Mouse (Mus musculus) forebrain, postnatal 0 days (tissue): Measurements from ENCODE around the gene Itgb2l. TPM values are rescaled to one million over a fixed set of nuclear protein-coding genes. Genes with fewer than 3 reads are reported as not detected.

Source experiments
- ATAC-seq: fragments of 200-750 bp; cut with Nextera tagmentation; 2 replicates; pipeline ENCODE4 v1.8.0; 2017; ENCODE audit warnings: mild to moderate bottlenecking, moderate library complexity
- DNase-seq: peaks from one replicate; pipeline ENCODE4 v3.0.0-alpha.2; 2015
- H3K27ac ChIP-seq: fragments of 300-500 bp; sonication (generic); 2 replicates; pipeline ENCODE4 v1.5.1; 2014; ENCODE audit warnings: low read depth, mild to moderate bottlenecking, antibody characterized with exemption, low read length, moderate library complexity, mixed read lengths
- H3K27me3 ChIP-seq: fragments of 300-500 bp; sonication (generic); 2 replicates; pipeline ENCODE4 v1.6.1; 2014; ENCODE audit warnings: mild to moderate bottlenecking, low read length, mixed read lengths; ENCODE audit not compliant: insufficient read depth
- H3K36me3 ChIP-seq: fragments of 300-500 bp; sonication (generic); 2 replicates; pipeline ENCODE4 v1.6.1; 2014; ENCODE audit warnings: mild to moderate bottlenecking, moderate library complexity; ENCODE audit not compliant: insufficient read depth
- H3K4me1 ChIP-seq: fragments of 300-500 bp; sonication (generic); 2 replicates; pipeline ENCODE4 v1.6.1; 2014; ENCODE audit warnings: antibody characterized with exemption; ENCODE audit not compliant: insufficient read depth
- H3K4me2 ChIP-seq: fragments of 300-500 bp; sonication (generic); 2 replicates; pipeline ENCODE4 v1.6.1; 2014; ENCODE audit warnings: low read depth, mild to moderate bottlenecking, moderate library complexity
- H3K4me3 ChIP-seq: fragments of 300-500 bp; sonication (generic); 2 replicates; pipeline ENCODE4 v1.5.1; 2014; ENCODE audit warnings: low read depth, low read length, mixed read lengths
- H3K9ac ChIP-seq: fragments of 300-500 bp; sonication (generic); 2 replicates; pipeline ENCODE4 v1.6.1; 2014; ENCODE audit warnings: mild to moderate bottlenecking
- H3K9me3 ChIP-seq: fragments of 300-500 bp; sonication (generic); 2 replicates; pipeline ENCODE4 v1.6.1; 2016; ENCODE audit warnings: low read length
- CTCF ChIP-seq: sonication (generic); IDR thresholded peaks from 2 replicates; pipeline ENCODE4 v1.5.1; 2016; ENCODE audit warnings: antibody characterized with exemption, control low read depth, low read depth
- WGBS: fragments of 180-500 bp; shearing (Covaris S2); extraction: QIAGEN DNeasy Blood & Tissue Kit; methylation state at CpG from one replicate; pipeline ENCODE4 v1.1.7; 2014; 5-methylcytosine and 5-hydroxymethylcytosine counted together
- polyA plus RNA-seq: library from polyadenylated mRNA; unstranded; fragments of >200 nt; fragmentation: Nextera tagmentation; extraction: Ambion mirVana; gene quantifications from 2 replicates; pipeline ENCODE4 v1.2.1, GENCODE M21; 2015
- total RNA-seq: library from RNA; depleted of rRNA; stranded (reverse); fragments of >200 nt; gene quantifications from 2 replicates; pipeline ENCODE4 v1.2.3, GENCODE M21; 2014; rRNA removed

Itgb2l gene
- total RNA-seq (0.23 TPM in 1 of 2 replicates, not detected in the other), polyA plus RNA-seq (0.08 and 0.16 TPM in 2 replicates)

DNA sequence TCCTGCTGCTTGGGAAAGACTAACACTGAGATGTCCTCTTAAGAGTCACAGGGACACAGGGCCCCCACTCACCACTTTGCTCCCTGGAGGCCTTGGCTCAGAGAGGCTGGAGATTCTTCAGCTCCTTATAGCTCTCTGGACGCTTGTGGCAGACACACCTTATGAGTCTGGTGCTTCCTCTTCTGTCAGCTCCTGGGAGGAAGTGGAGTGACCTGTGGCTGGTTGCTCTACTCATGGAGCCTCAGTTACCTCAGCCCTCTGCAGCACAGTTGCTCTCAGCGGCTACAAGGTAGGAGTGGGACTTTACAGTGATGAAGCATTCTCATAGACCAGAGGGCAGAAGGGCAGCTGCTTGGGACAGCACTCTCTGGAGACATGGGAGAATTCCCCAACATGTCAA lies at the start of gene Itgb2l:
Itgb2l (minus strand) TSS at position 152 of the 400 bp plus-strand sequence.
- Histone ChIP-seq H3K4me2 (no peak within 1 kb of the TSS), H3K27ac (no peak within 1 kb of the TSS), H3K9ac (no peak within 1 kb of the TSS), H3K36me3 (no peaks in the 10 kb centered on the region), H3K9me3 (no peaks in the 10 kb centered on the region), H3K4me3 (no peak within 1 kb of the TSS), H3K4me1 (no peaks in the 10 kb centered on the region; the same call in 1 of the 2 replicates), H3K27me3 (no peaks in the 10 kb centered on the region)
- WGBS: 84% methylated on average over 2 of the region's 2 CpGs
- ATAC-seq: no peak
- TF ChIP-seq CTCF: no peak
- no peak for DNase-seq

DNA sequence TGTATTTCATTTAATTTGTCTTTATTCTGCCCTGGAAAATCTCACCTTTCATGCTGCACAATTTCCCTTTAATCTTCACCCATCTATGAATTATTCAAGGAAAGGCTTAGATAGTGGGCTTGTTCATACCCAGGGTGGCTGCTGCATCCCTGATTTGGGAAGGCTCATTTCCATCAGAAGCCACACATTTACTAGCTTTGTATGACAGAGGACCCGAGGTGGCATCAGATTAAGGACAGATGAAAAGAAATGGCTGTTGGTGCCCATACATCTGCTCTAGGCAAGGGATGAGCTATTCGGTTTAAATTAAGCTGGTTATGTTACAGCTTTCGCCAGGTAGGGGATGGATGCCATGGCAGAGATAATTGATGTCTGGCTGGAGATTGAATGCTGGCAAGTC lies 48.1 kb upstream of the Itgb2l start:
- 45% methylated on average over 3 of the region's 3 CpGs for WGBS
- ATAC-seq: peak; percentile 32; the same call in 1 of the 2 replicates
- no peak overlapping the region for H3K4me3 ChIP-seq

DNA sequence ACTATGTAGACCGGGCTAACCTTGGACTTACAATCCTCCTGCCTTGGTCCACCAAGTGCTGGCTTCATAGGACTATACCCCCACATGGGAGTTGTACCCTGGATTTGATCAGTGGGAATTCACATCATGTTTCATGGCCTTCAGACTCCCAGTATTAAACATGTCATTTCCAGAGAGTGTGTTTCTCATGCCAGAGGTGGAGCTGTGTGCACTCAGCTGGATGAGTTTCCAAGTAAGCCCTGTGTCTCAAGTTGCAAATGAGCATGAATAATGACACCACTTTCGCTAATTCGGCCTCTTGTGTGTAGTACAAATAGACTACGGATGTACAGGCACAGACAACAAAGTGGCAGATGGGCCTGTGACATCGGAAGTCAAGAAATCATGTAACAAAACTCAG lies 44.6 kb upstream of the Itgb2l start:
- Histone ChIP-seq H3K4me3 (no peak overlapping the region), H3K4me1 (0 out of 2 replicates have a peak, but pooled peaks cover 5% of the 10 kb centered on the region), H3K27me3 (no peaks in the 10 kb centered on the region), H3K9me3 (no peaks in the 10 kb centered on the region), H3K27ac (no peak overlapping the region), H3K4me2 (no peak overlapping the region), H3K36me3 (no peaks in the 10 kb centered on the region), H3K9ac (no peak overlapping the region)
- no peak for DNase-seq
- WGBS: 76% methylated on average over 5 of the region's 5 CpGs
- ATAC-seq: no peak
- TF ChIP-seq CTCF: no peak

More for the DNA sequence above, 48.1 kb upstream of the Itgb2l start:
- DNase-seq: no peak
- H3K4me1 ChIP-seq: 0 out of 2 replicates have a peak, but pooled peaks cover 5% of the 10 kb centered on the region
- no peak overlapping the region for H3K27ac ChIP-seq
- no peak overlapping the region for H3K9ac ChIP-seq
- no peaks in the 10 kb centered on the region for H3K9me3 ChIP-seq
- no peak overlapping the region for H3K4me2 ChIP-seq
- H3K36me3 ChIP-seq: no peaks in the 10 kb centered on the region
- no peaks in the 10 kb centered on the region for H3K27me3 ChIP-seq
- no peak for TF ChIP-seq CTCF

DNA sequence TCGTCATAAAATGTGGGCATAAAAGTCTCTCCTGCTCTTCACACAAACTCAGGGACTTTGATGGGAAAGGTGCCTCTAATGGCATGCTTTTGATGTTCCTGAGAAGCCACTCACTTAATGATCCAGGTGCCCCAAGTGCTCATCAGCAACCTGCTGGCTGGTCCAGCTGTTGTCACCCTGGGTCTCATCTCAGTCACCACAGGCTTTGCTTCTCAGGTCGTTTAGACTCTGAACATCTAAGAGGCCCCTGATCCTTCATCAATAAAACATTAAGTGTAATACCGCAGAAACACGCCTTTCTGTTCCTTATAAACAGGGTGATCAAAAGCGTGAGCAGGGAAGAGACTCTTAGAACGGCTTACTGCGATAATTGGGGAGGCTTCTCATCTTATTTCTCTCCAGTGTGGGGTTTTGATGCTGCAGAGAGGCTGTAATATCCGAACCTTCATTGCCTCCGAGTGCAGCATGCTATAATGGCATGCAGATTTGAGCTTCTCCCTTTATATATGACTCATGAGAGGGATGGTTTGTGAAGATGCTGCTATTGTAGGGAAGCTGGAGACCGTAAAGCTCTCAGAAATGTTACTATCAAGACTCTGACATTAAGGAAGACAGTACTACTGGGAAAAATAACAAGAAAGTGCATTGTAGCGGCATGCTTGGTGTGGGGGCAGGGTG lies 43.7 kb upstream of the Itgb2l start:
- Histone ChIP-seq H3K4me2 (no peak overlapping the region), H3K27me3 (no peaks in the 10 kb centered on the region), H3K9me3 (no peaks in the 10 kb centered on the region), H3K4me1 (0 out of 2 replicates have a peak, but pooled peaks cover 4% of the 10 kb centered on the region), H3K27ac (no peak overlapping the region), H3K9ac (no peak overlapping the region), H3K36me3 (no peaks in the 10 kb centered on the region), H3K4me3 (no peak overlapping the region)
- WGBS: 64% methylated on average over 11 of the region's 11 CpGs
- no peak for ATAC-seq
- DNase-seq: no peak
- no peak for TF ChIP-seq CTCF

DNA sequence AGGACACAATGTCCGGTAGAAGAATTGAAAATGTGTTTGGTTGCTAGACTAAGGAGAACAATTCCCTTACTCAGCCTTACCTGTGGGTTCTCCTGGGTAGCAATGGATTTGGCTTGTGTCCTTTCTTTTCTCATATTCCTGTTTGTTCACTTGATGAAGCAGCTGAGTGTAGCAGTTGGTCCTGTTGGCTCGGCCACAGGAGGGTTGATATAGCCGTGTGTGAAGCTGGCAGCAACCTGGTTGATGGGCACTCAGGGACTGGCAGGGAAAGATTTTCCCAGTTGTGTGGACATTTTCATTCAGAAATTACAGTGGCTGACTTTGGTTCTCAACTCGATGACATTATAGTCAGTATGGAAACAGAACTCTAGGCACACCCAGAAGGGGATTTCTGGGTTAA lies 38.4 kb upstream of the Itgb2l start:
- H3K9me3 ChIP-seq: 0 out of 2 replicates have a peak, but pooled peaks cover 6% of the 10 kb centered on the region
- no peaks in the 10 kb centered on the region for H3K36me3 ChIP-seq
- no peak overlapping the region for H3K27ac ChIP-seq
- no peaks in the 10 kb centered on the region for H3K4me1 ChIP-seq
- no peak overlapping the region for H3K9ac ChIP-seq
- no peak overlapping the region for H3K4me2 ChIP-seq
- DNase-seq: no peak
- no peak for TF ChIP-seq CTCF
- ATAC-seq: no peak
- no peak overlapping the region for H3K4me3 ChIP-seq
- WGBS: 77% methylated on average over 4 of the region's 4 CpGs
- no peaks in the 10 kb centered on the region for H3K27me3 ChIP-seq

DNA sequence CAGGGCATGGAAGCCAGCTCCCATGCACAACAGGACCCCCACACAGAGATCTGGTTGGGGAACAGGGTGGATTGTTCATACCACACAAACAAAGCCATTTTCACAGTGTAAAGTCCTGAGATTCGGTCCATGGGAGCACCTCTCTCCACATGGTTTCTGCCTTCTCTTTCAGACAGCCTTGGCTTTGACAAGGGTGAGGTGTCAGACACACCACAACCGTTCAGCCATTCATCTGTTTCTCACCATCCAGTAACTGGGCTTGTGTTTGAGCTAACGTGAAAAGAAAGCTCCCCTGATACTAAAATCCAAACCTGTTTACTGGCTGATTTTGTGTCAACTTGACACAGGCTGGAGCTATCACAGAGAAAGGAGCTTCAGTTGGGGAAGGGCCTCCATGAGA lies 30.8 kb upstream of the Itgb2l start:
- H3K27ac ChIP-seq: no peak overlapping the region

DNA sequence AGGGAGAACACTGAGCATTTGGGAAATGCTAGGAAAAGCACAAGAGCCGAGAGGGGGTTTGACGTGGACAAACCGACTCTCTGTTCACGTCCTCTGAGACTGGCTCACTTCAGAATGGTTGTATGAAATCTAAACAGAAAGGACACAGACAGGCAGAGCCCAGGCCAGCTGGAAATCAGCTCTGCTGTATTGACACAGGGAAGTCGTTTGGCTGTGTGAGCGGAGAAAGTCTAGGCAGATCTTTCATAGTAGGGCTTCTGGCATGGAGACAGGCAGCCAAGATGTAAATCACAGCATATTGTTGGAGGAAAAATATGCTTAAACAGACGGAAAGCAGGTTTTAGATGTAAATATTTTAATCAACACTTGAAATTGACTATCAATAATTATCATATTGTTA lies 29.4 kb upstream of the Itgb2l start:
- 32% methylated on average over 7 of the region's 7 CpGs for WGBS
- peak overlapping the region; percentile 26 for H3K4me2 ChIP-seq
- DNase-seq (peak; percentile 75), ATAC-seq (peak; percentile 58)
- H3K4me1 ChIP-seq: peaks cover 5% of the 10 kb centered on the region
- H3K27ac ChIP-seq: no peak overlapping the region
- H3K4me3 ChIP-seq: no peak overlapping the region
- H3K9me3 ChIP-seq: 0 out of 2 replicates have a peak, but pooled peaks cover 2% of the 10 kb centered on the region
- H3K9ac ChIP-seq: peak overlapping the region; percentile 18; the same call in 1 of the 2 replicates
- no peaks in the 10 kb centered on the region for H3K36me3 ChIP-seq
- no peak for TF ChIP-seq CTCF
- H3K27me3 ChIP-seq: no peaks in the 10 kb centered on the region

More for the DNA sequence above, 30.8 kb upstream of the Itgb2l start:
- TF ChIP-seq CTCF: no peak
- H3K4me1 ChIP-seq: peaks cover 5% of the 10 kb centered on the region
- no peaks in the 10 kb centered on the region for H3K36me3 ChIP-seq
- H3K9ac ChIP-seq: no peak overlapping the region
- DNase-seq (no peak), ATAC-seq (peak; percentile 27; the same call in 1 of the 2 replicates)
- no peaks in the 10 kb centered on the region for H3K27me3 ChIP-seq
- H3K4me3 ChIP-seq: no peak overlapping the region
- 0 out of 2 replicates have a peak, but pooled peaks cover 6% of the 10 kb centered on the region for H3K9me3 ChIP-seq
- WGBS: 39% methylated on average over 3 of the region's 3 CpGs
- no peak overlapping the region for H3K4me2 ChIP-seq
